Mouse (Mus musculus) urinary bladder, adult 2 months (tissue): Measurements from ENCODE around the gene Fstl3. TPM values are rescaled to one million over a fixed set of nuclear protein-coding genes. Genes with fewer than 3 reads are reported as not detected.

Source experiments
- DNase-seq: peaks from one replicate; pipeline ENCODE4 v3.0.0; 2022; ENCODE audit warnings: low spot score
- polyA plus RNA-seq: library from polyadenylated mRNA; depleted of rRNA; stranded (reverse); fragments of >200 nt; gene quantifications from 2 replicates; pipeline ENCODE4 v1.2.3, GENCODE M21; 2012

Fstl3 gene
- polyA plus RNA-seq, 1 experiment: 44.3 TPM

DNA sequence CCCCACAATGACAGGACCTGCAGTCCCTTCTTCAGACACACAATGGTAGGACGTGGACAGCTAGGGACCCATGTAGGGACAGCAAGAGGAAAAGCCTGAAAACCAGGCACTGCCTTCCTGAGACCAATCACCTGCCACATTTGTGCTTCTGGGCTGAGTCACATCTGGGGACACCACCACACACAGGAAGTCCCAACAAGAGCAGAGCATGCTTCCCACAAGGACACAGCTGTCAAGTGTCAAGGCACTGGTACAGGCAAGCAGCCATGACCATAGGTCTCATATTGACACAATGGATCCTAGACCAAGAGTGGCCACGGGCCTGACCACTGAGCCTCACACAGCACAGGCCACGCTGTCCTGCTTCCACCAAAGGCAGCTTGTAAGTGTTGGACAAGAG lies 14.2 kb upstream of the Fstl3 start:
- no peak for DNase-seq

DNA sequence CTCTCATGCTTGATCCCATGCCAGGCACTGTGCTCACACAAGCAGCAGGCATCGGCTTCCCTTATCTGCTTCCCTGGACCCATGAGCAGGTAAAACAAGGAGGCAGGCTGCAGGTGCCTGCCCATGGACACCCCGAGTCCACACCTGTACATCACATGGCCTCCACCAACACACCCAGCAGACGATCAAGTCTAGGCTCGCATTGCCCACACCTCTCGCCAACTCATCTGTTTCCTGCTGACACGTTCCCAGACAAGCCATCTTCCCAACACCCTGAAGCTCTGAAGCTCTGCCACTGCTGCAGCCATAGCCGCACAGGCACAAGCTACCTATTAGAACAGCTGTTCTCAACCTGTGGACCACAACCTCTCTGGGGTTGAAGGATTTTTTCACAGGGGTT lies 12.8 kb upstream of the Fstl3 start:
- DNase-seq: peak; percentile 40

DNA sequence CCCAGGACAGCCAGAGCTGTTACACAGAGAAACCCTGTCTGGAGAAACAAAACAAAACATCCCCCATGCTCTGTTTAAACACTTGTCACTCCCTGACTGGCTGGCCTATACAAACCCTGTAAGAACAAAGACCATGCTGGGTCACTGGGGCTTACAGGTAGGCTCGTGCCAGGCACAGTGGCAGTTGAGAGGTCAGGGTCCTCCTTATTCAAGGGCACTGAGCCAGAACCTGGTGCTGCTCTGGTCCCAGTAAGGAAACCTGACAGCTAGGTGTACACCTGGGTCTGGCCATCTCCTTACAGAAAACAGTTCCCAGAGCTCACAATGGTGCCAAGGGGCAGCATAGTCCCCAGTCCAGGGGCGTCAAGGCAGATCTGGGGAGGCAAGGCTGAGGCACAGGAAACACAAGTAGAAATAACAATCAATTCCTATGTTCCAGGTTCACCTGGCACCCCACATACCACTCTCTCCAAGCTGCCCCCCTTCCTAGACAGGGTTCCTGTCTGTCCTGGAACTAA lies 11.8 kb upstream of the Fstl3 start:
- no peak for DNase-seq

DNA sequence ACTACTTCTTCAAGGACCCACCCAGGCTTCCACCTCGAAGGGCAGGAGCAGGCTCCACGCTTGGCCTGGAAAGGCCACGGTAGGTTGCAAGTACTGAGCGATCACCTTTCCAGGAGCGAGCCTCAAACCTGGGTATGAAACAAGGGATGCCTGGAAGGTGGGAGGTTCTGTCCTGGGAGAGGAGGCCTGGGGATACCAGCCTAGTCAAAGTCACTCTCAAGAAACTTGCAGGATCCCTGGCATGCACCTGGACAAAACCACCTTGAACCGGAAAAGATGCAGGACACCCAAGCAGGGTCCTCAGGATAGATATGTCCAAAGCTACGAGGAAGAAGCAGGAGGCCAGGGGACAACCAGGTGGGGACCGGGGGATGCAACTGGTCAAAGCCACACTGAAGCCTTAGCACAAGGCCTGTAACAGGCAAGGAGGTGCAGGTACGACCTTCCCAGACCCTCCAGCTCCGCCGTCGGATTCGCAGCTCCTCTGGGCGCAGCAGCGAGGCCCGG lies 11.0 kb upstream of the Fstl3 start:
- DNase-seq: no peak

DNA sequence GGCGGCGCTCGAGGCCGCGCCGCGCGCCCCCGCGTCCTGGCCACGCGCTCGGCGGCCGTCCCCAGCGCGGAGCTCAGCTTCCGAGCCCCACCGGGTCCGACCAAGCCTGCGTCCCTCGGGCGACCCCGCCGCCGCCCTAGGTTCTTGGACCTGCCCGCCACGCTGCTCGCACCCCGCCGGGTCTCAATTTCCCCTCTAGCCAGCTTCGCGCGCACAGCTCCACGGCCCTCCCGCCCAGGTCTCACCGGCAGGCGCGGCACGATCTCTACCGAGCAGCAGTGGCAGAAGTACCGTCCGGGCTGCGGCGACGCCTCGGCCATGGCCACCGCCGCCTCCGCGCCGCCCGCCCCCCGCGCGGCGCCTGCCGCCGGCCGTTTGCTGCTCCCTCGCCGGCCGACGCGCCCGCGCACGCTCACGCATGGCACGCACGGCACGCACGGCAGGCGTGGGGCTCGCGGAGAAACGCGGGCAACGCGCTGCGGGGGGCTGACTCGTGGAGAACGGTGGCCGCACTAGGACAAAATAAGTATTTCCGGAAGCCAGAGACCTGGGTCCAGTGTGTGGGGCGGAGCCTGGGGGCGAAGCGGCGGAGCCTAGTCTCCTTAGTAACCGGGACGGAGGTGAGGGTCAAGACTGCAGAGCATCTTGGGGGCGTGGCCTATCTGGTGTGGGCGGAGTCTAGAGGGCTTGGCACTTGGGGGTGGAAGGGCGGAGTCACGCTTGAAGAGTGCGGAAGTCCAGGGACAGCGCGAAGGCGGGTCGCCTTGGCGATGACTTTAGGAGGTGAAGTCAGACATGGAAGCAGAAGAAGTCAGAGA lies 10.4 kb upstream of the Fstl3 start, which contains the start of gene Rnf126:
Gene Rnf126 (minus strand): TSS at position 445 of the 818 bp plus-strand sequence.
- DNase-seq: peak; percentile 96

DNA sequence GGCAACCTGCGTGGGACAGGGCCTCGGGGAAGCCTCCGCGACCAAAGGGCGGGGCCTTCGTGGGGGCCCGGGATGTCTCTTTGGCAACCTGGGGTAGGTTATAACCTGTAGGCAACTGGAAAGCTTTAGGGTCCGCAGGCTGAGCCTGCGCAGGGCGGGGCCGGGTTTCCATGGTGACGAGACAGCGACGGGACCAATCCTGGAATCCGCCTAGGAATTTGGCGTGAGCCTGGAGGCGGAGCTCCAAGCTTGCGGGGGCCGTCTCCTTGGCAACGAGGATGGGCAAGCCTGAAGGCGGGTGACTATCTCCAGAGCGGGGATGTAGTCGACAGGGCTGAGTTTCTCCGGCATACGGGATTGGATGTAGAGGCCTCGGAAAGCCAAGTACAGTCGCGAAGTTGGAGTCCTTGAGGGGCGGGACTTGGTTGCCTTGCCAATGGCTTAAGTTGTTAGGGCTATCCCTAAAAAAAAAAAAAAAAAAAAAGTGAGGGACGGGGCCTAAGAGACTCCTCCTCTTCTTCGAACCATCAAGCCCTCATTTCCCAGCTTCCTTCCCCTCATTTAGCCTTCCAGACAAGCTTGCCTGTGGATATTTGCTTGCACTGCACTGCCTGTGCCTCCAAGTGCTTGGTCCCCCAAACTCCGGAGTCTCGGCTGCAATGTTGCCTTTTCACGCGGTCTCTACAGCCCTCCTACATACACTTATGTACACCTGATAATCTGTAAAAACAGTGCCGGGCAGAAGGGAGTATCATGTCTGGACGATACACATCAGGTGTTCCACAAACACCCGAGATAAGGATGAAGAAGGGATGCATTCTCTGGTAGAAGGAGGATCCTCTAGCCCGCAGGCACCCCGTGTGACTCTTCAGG lies 9.5 kb upstream of the Fstl3 start:
- DNase-seq: peak; percentile 68

DNA sequence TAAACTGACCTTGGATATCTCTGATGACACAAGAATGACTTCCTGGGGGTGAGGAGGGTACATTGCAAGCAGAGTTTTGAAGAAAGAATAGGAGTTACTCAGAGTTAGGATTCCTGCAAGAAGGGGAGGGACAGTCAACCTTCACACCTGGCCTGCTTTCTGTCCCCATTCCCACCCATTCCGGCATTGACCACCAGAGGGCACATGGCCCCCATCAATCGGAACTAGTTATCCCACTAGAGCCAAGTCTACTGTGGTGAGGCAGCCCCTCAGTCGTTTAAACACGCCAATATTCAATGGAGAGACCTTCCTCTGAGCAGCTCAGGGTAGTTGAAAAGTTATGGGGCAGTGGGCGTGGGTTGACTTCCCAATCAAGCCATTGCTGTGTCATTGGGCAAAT lies 8.7 kb upstream of the Fstl3 start:
- DNase-seq: no peak

DNA sequence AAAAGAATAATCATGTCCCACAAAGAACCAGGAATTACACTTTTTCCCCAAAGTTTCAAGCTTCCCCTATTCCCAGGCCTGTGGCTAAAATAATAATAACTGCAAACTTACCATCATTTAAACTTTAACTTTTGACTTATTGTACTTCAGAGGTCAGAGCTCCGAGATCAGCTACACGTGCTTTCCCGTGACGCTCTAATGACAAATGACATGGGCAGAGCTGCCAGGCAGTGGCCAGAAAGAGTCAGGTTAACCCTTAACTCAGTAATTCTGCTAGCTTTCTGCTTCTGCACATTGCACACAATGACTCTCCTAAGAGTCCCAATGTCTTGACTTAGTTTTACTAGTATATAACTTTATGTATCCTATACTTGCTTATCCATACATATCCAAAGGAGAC lies 7.7 kb upstream of the Fstl3 start:
- DNase-seq: no peak

DNA sequence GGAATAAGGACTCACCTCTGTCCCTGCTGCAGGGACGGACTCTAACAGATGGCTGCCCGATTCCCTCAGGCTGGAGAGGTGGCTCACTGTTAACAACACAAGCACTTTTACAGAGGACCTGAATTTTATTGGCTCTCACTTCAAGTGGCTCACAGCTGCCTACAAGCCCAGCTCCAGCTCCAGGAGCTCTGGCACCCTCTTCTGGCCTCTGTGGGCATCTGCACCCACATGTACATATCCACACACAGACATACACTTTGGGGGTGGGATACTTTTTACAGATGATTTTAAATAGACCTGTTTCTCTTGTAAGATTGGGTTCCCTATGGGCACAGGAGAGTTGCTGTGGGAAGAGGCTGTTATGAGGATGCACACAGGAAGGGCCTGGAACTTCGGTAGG lies 4.8 kb upstream of the Fstl3 start:
- DNase-seq: no peak

DNA sequence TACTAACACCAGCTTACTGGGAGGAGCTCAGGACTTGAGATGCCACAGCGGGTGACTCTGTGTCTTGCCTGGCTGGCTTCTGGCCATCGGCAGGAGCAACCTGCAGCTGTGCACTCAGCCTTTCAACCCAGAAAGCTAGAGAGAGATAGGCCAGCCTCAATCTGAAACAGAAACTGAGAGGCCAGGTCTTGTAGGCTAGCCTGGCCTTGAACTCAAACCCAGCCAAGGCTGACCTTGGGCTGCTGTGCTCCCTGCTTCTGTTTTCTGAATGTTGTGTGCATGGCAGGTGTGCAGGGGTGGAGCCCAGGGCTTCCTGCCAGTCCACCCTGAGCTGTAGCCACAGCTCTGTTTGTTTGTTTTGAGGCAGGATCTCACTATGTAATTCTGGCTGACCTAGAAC lies 3.9 kb upstream of the Fstl3 start:
- DNase-seq: no peak

DNA sequence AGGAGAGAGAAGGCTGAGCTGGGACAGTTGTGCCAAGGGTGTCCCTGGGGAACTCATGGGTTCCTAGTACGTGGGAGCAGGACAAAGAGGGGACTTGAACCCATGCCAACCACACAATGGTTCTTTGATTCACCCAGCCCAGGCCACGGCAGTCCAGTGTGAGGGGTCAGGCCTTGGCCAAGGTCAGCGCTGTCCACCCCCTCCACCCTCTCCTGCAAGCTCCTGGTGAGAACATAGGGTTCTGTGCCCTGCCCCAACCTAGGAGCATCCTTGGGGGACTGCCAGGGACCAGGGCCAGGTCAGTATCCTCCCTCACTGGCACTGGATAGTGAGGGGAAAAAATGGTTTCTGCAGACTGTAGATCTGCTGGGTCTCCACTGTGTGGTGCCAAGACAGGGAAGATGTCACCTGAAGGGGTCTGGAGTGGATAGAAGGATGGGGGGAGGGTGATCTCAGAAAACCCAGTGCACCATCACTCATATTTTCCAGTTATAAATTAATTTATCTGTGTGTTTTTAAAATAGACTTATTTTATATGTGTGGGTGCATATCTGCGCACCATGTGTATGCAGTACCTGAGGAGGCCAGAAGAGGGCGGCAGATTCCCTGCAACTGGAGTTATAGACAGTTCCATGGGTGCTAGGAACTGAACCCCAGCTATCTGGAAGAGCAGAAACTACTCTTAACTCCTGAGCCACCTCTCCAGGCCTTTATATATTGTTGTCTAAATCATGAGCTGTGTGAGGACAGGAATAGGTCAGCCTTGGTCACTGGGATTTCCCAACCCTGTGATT lies 2.4 kb upstream of the Fstl3 start:
- DNase-seq: no peak

DNA sequence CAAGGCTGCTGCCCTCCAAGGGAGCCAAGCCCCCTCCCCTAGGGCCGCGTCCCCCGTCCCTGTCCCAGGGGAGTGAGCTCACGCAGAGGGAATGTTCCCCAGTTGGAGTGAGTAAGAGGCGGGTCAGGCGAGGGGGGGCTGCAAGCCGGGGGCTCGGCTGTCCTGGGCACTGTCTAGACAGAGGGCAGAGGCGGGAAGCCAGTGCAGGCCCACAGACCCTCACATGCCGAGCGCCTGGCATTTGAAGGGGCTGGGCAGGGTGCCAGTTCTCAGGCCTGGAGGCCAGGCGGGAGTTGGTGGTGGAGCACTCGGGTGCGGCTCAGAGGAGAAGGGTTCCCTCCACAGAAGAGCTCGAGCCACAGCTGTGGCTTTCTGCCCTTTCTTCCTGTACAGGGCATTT lies 934 bp downstream of the Fstl3 start:
- DNase-seq: peak; percentile 44

DNA sequence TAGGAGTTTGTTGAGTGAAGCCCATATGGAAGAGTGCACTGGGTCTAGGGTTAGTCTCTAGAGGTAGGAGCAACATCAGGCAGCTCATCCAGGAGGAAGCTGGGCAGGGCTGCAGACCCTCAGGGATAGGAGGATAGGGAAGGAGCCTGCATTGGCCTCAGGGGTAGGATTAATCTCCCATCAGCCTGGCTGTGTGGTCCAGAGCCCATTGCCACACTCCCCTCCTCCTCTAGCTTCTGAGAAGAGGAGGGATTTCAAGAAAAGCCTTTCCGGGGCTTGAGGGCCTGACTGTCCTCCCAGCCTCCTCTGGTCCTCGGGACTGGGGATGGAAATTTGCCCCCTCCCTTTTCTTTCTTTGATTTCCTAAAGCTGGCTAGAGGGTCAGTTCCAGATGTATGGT lies 2.1 kb downstream of the Fstl3 start:
- DNase-seq: peak; percentile 27

DNA sequence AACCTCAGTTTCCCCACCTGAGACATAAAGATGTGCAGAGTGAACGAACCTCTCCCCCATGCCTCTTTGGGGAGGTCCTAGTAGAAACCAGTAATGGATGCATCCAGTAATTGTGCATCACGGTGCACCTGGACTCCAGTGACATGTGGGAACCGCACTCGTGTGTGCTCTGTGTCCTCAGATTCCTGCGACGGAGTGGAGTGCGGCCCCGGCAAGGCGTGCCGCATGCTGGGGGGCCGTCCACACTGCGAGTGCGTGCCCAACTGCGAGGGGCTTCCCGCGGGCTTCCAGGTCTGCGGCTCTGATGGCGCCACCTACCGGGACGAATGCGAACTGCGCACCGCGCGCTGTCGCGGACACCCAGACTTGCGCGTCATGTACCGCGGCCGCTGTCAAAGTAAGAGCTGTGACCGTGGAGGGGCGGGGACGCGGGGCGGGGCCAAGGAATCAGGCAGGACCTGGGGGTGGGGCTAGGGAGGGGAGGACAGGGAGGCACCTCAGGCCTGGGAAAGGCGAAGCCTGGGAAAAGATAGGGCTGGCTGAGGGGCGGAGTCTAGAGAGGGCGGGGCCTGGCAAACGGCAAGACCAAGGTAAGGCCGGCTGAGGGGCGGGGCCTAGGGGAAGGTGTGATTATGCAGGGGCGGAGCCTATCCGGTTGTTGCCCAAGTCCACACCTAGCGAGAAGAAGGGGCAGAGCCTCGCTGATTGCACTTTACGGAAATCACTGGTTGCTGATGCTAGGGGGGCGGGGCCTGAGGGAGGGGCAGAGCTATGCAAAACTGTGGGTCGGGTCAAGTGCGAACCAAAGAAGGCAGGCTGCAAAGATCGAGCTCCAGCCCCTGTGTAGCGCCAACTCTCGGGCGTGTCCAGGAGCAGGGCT lies 3.0 kb downstream of the Fstl3 start:
- peak; percentile 86 for DNase-seq

DNA sequence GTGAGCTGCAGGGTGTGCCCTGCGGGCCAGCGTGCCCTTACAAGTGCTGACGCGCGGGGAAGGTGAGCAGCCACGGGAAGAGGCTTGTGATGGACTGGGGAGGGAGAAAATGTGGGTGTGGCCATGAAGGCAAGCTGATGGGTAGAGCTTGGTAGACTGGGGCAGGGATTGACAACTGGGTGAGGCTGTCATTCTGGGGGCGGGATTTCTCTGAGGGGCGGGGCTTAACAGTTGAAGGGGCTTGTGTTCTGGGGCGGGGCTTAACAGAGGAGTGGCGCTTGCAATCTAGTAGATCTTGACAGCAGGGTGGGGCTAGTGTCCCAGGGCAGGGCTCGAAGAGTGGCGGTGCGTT lies 3.6 kb downstream of the Fstl3 start:
- no peak for DNase-seq

DNA sequence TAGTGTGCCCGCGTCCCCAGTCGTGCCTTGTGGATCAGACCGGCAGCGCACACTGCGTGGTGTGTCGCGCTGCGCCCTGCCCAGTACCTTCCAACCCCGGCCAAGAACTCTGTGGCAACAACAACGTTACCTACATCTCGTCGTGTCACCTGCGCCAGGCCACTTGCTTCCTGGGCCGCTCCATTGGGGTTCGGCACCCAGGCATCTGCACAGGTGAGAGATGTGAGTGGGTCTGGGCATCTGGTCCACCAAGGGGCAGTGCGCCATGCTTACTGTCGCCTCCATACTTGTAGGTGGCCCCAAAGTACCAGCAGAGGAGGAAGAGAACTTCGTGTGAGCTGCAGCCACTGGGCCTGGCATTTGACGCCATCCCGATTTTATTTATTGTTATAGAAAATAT lies 4.1 kb downstream of the Fstl3 start:
- DNase-seq: no peak

DNA sequence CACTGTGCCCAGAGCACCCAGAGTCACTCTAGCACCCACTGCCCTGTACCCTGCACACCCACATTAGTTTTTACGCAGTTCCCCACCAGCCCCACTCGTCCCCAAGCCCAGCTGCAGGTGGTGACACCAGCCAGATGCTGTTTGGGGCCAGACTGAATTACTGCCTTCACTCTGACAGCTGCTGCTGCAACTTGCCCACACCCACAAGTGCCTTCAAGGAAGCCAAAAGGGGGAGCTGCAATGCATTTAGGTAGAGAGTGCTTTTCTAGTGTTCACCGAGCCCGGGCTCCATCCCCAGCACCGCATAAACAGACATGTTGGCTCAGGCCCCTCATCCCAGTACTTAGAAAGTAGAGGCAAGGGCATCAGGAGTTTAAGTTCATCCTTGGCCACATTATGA lies 4.9 kb downstream of the Fstl3 start:
- no peak for DNase-seq

DNA sequence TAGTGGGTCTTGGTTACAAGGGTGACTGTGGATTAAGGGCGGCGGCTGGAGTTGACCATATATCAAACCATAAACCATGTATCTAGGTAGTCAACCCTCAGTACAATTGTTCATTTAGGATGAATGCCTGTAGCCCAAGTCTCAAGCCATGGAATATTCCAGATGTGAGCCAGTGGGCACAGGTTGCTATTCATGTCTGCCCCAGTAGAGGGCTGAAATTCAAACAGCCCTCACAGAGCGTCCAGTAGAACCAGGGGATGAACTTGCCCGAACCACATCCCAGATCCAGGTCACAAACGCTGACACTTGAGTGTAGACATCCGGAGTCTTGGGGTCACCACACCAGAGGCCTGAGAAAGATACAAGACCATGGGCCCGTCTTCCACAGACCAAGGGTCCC lies 6.0 kb downstream of the Fstl3 start:
- no peak for DNase-seq

DNA sequence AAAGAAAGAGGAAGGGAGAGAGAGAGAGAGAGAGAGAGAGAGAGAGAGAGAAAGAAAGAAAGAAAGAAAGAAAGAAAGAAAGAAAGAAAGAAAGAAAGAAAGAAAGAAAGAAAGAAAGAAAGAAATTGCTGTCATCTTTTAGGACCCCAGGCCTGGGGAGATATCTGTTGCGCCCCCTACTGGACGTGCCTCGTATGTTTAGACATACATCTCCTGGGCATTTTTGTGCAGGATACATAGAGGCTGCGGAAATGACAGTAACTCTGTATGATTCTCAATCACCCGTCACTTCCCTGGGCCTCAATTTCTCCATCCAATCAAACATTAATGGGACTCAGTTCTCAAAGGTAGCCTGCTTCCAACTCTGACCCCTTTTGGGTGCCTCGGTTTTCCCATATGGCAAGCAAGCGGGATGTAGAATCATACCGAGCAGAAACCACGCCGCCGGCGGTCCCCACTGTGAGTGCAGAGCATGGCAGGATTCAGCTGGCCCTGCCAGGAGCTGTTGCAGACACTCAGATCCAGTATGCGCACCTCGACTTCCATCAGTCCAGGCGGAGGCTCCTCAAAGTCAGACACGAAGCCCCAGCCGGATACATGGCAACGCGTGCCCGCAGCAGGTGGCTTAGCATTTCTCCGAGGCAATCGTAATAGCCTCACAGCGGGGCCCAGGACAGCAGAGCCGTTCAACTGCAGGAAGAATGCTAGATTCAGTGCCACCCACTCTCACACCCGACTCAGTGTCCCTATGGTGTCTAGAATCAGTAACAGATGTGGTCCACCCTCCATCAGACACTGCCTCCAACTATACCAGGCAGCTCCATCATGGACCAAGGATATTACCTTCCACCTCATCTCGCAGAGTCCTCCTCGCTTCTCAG lies 7.1 kb downstream of the Fstl3 start:
- DNase-seq: no peak
